Mouse (Mus musculus) hindbrain, embryonic 16.5 days (tissue): Measurements from ENCODE around the gene Gm3448. TPM values are rescaled to one million over a fixed set of nuclear protein-coding genes. Genes with fewer than 3 reads are reported as not detected.

Experiments used
- ATAC-seq: fragments of 200-750 bp; cut with Nextera tagmentation; 2 replicates; pipeline ENCODE4 v1.8.0; 2017; ENCODE audit warnings: moderate TSS enrichment, moderate library complexity
- H3K27ac ChIP-seq: fragments of 300-500 bp; sonication (generic); 2 replicates; pipeline ENCODE4 v1.5.1; 2014; ENCODE audit warnings: low read depth, mild to moderate bottlenecking, control low read depth, low read length, moderate library complexity
- H3K27me3 ChIP-seq: fragments of 300-500 bp; sonication (generic); replicated peaks from 2 replicates; pipeline ENCODE4 v1.6.1; 2014; ENCODE audit warnings: low read length; ENCODE audit not compliant: control insufficient read depth, insufficient read depth
- H3K36me3 ChIP-seq: fragments of 300-500 bp; sonication (generic); 2 replicates; pipeline ENCODE4 v1.6.1; 2014; ENCODE audit warnings: mild to moderate bottlenecking, low read length, moderate library complexity, mixed read lengths; ENCODE audit not compliant: control insufficient read depth, insufficient read depth
- H3K4me1 ChIP-seq: fragments of 300-500 bp; sonication (generic); 2 replicates; pipeline ENCODE4 v1.6.1; 2014; ENCODE audit warnings: low read depth, low read length; ENCODE audit not compliant: control insufficient read depth, insufficient read depth
- H3K4me2 ChIP-seq: fragments of 300-500 bp; sonication (generic); 2 replicates; pipeline ENCODE4 v1.6.1; 2014; ENCODE audit warnings: mild to moderate bottlenecking, low read length, control low read depth, moderate library complexity
- H3K4me3 ChIP-seq: fragments of 300-500 bp; sonication (generic); 2 replicates; pipeline ENCODE4 v1.5.1; 2014; ENCODE audit warnings: mild to moderate bottlenecking, low read length, control low read depth, moderate library complexity
- H3K9ac ChIP-seq: fragments of 300-500 bp; sonication (generic); 2 replicates; pipeline ENCODE4 v1.6.1; 2014; ENCODE audit warnings: low read depth, mild to moderate bottlenecking, control low read depth, low read length, moderate library complexity
- H3K9me3 ChIP-seq: fragments of 300-500 bp; sonication (generic); 2 replicates; pipeline ENCODE4 v1.6.1; 2014; ENCODE audit warnings: mild to moderate bottlenecking, low read length, moderate library complexity; ENCODE audit not compliant: control insufficient read depth
- WGBS: fragments of 180-500 bp; shearing (Covaris S2); extraction: QIAGEN DNeasy Blood & Tissue Kit; methylation state at CpG from one replicate; pipeline ENCODE4 v1.1.7; 2014; 5-methylcytosine and 5-hydroxymethylcytosine counted together
- polyA plus RNA-seq: library from polyadenylated mRNA; unstranded; fragments of >200 nt; fragmentation: Nextera tagmentation; extraction: Ambion mirVana; gene quantifications from 2 replicates; pipeline ENCODE4 v1.2.1, GENCODE M21; 2015

The Gm3448 gene
- polyA plus RNA-seq, 1 experiment from 2014 or later, result 3.7 TPM

- 86% methylated on average over 7 of the region's 7 CpGs for WGBS
- no peak overlapping the region for H3K4me2 ChIP-seq
- no peak overlapping the region for H3K4me3 ChIP-seq
- peaks cover 7% of the 10 kb centered on the region for H3K4me1 ChIP-seq
- no peaks in the 10 kb centered on the region for H3K27me3 ChIP-seq
- no peak overlapping the region for H3K27ac ChIP-seq
- H3K9ac ChIP-seq, result no peak overlapping the region
- no peaks in the 10 kb centered on the region for H3K9me3 ChIP-seq
- peaks cover 34% of the 10 kb centered on the region for H3K36me3 ChIP-seq
- no peak for ATAC-seq
These were observed 92.0 kb downstream of the Gm3448 start for GRCm38 (mm10) chr17:14949161-14949827.

Other genes starting within 250 kb of the Gm3448 start
- gene Wdr27, start 98.4 kb downstream of the Gm3448 start, polyA plus RNA-seq, result 8.2 and 11.7 TPM in 2 replicates
- gene 1600012H06Rik, start 98.4 kb downstream of the Gm3448 start, polyA plus RNA-seq, result 28.0 and 28.9 TPM in 2 replicates
- 14.6 and 16.7 TPM in 2 replicates for gene Phf10, start 80.3 kb downstream of the Gm3448 start, polyA plus RNA-seq
- 6.2 and 6.5 TPM in 2 replicates for gene 9030025P20Rik, start 63.1 kb downstream of the Gm3448 start, polyA plus RNA-seq
- 0.71 TPM in 1 of 2 replicates, not detected in the other for gene Gm3417, start 62.7 kb downstream of the Gm3448 start, polyA plus RNA-seq
- gene Gm3435, start 31.4 kb downstream of the Gm3448 start, polyA plus RNA-seq, result 5.0 and 6.7 TPM in 2 replicates
- 76.3 and 76.8 TPM in 2 replicates for gene Ermard, start 329 bp downstream of the Gm3448 start, polyA plus RNA-seq
- 0.80 and 0.96 TPM in 2 replicates for gene Tcte3, start within 50 bp of the Gm3448 start, polyA plus RNA-seq